Mouse (Mus musculus): Measurements from ENCODE around the gene Cd44. TPM values are rescaled to one million over a fixed set of nuclear protein-coding genes. Genes with fewer than 3 reads are reported as not detected.

Gene Cd44
- polyA plus RNA-seq, 1 experiment: 87.6 TPM

- H3K79me2 ChIP-seq (ENCODE audit: control insufficient read depth, insufficient read depth): peaks cover 65% of the 10 kb centered on the region
- H3K79me3 ChIP-seq (ENCODE audit: low read depth): peaks cover 29% of the 10 kb centered on the region
- no peaks in the 10 kb centered on the region for H3K27me3 ChIP-seq (ENCODE audit: control insufficient read depth, insufficient read depth, insufficient read length)
- no peak overlapping the region for H3ac ChIP-seq (ENCODE audit: control insufficient read depth, insufficient read length, low read depth)
- no peak overlapping the region for H3K4me3 ChIP-seq (ENCODE audit: insufficient read depth, poor library complexity, severe bottlenecking)
- H3K36me3 ChIP-seq (ENCODE audit: control insufficient read depth, insufficient read depth): peaks cover 100% of the 10 kb centered on the region
- TF ChIP-seq CEBPB (IDR thresholded peaks at IDR 0.05; ENCODE audit: low read depth) (no peak), FOSL1 (IDR thresholded peaks at IDR 0.05; ENCODE audit: insufficient read depth, low read length, poor library complexity, severe bottlenecking) (no peak), MAX (IDR thresholded peaks at IDR 0.05) (no peak), MYOG (IDR thresholded peaks at IDR 0.05; ENCODE audit: control insufficient read depth, extremely low read depth, insufficient read length) (no peak), USF1 (IDR thresholded peaks at IDR 0.05; ENCODE audit: low read depth) (no peak), CTCF (IDR thresholded peaks at IDR 0.05; ENCODE audit: control insufficient read depth, insufficient read depth, insufficient read length) (no peak), MYOD1 (IDR thresholded peaks at IDR 0.05; ENCODE audit: control insufficient read depth, insufficient read length, low read depth) (no peak)
Observed at GRCm38 (mm10) chr2:102850026-102850425, 51.4 kb downstream of the Cd44 start.

- H3K4me3 ChIP-seq (ENCODE audit: insufficient read depth, poor library complexity, severe bottlenecking): no peak overlapping the region
- no peak overlapping the region for H3ac ChIP-seq (ENCODE audit: control insufficient read depth, insufficient read length, low read depth)
- H3K27me3 ChIP-seq (ENCODE audit: control insufficient read depth, insufficient read depth, insufficient read length): no peaks in the 10 kb centered on the region
- peaks cover 74% of the 10 kb centered on the region for H3K79me2 ChIP-seq (ENCODE audit: control insufficient read depth, insufficient read depth)
- no peak for TF ChIP-seq MAX (IDR thresholded peaks at IDR 0.05)
- no peak for TF ChIP-seq USF1 (IDR thresholded peaks at IDR 0.05; ENCODE audit: low read depth)
- TF ChIP-seq CEBPB (IDR thresholded peaks at IDR 0.05; ENCODE audit: low read depth): no peak
- no peak for TF ChIP-seq CTCF (IDR thresholded peaks at IDR 0.05; ENCODE audit: control insufficient read depth, insufficient read depth, insufficient read length)
- TF ChIP-seq MYOD1 (IDR thresholded peaks at IDR 0.05; ENCODE audit: control insufficient read depth, insufficient read length, low read depth): no peak
- TF ChIP-seq FOSL1 (IDR thresholded peaks at IDR 0.05; ENCODE audit: insufficient read depth, low read length, poor library complexity, severe bottlenecking): no peak
- TF ChIP-seq MYOG (IDR thresholded peaks at IDR 0.05; ENCODE audit: control insufficient read depth, extremely low read depth, insufficient read length): no peak
- H3K36me3 ChIP-seq (ENCODE audit: control insufficient read depth, insufficient read depth): peaks cover 100% of the 10 kb centered on the region
- H3K79me3 ChIP-seq (ENCODE audit: low read depth): peaks cover 29% of the 10 kb centered on the region
Observed at GRCm38 (mm10) chr2:102848811-102849433, 52.5 kb downstream of the Cd44 start.

- Histone ChIP-seq H3K79me3 (ENCODE audit: low read depth) (peaks cover 11% of the 10 kb centered on the region), H3K79me2 (ENCODE audit: control insufficient read depth, insufficient read depth) (peaks cover 41% of the 10 kb centered on the region), H3ac (ENCODE audit: control insufficient read depth, insufficient read length, low read depth) (no peak overlapping the region), H3K27me3 (ENCODE audit: control insufficient read depth, insufficient read depth, insufficient read length) (no peaks in the 10 kb centered on the region), H3K4me3 (ENCODE audit: insufficient read depth, poor library complexity, severe bottlenecking) (no peak overlapping the region), H3K36me3 (ENCODE audit: control insufficient read depth, insufficient read depth) (peaks cover 99% of the 10 kb centered on the region)
- TF ChIP-seq FOSL1 (IDR thresholded peaks at IDR 0.05; ENCODE audit: insufficient read depth, low read length, poor library complexity, severe bottlenecking) (no peak), USF1 (IDR thresholded peaks at IDR 0.05; ENCODE audit: low read depth) (no peak), CEBPB (IDR thresholded peaks at IDR 0.05; ENCODE audit: low read depth) (no peak), MYOG (IDR thresholded peaks at IDR 0.05; ENCODE audit: control insufficient read depth, extremely low read depth, insufficient read length) (no peak), MYOD1 (IDR thresholded peaks at IDR 0.05; ENCODE audit: control insufficient read depth, insufficient read length, low read depth) (no peak), CTCF (IDR thresholded peaks at IDR 0.05; ENCODE audit: control insufficient read depth, insufficient read depth, insufficient read length) (no peak), MAX (IDR thresholded peaks at IDR 0.05) (no peak)
Observed at GRCm38 (mm10) chr2:102841231-102841630, 60.2 kb downstream of the Cd44 start.

- TF ChIP-seq MYOD1 (IDR thresholded peaks at IDR 0.05; ENCODE audit: control insufficient read depth, insufficient read length, low read depth): no peak
- no peak for TF ChIP-seq CEBPB (IDR thresholded peaks at IDR 0.05; ENCODE audit: low read depth)
- no peak for TF ChIP-seq MYOG (IDR thresholded peaks at IDR 0.05; ENCODE audit: control insufficient read depth, extremely low read depth, insufficient read length)
- TF ChIP-seq MAX (IDR thresholded peaks at IDR 0.05): no peak
- TF ChIP-seq USF1 (IDR thresholded peaks at IDR 0.05; ENCODE audit: low read depth): no peak
- TF ChIP-seq CTCF (IDR thresholded peaks at IDR 0.05; ENCODE audit: control insufficient read depth, insufficient read depth, insufficient read length): no peak
Observed at GRCm38 (mm10) chr2:102838179-102838578, 63.3 kb downstream of the Cd44 start.

GRCm38 (mm10) chr2:102831547-102831946 lies 69.9 kb downstream of the Cd44 start:
- Histone ChIP-seq H3ac (ENCODE audit: control insufficient read depth, insufficient read length, low read depth) (no peak overlapping the region), H3K79me3 (ENCODE audit: low read depth) (peaks cover 12% of the 10 kb centered on the region), H3K36me3 (ENCODE audit: control insufficient read depth, insufficient read depth) (peaks cover 95% of the 10 kb centered on the region), H3K27me3 (ENCODE audit: control insufficient read depth, insufficient read depth, insufficient read length) (no peaks in the 10 kb centered on the region), H3K79me2 (ENCODE audit: control insufficient read depth, insufficient read depth) (peaks cover 38% of the 10 kb centered on the region), H3K4me3 (ENCODE audit: insufficient read depth, poor library complexity, severe bottlenecking) (no peak overlapping the region)
- TF ChIP-seq MYOD1 (IDR thresholded peaks at IDR 0.05; ENCODE audit: control insufficient read depth, insufficient read length, low read depth) (no peak), FOSL1 (IDR thresholded peaks at IDR 0.05; ENCODE audit: insufficient read depth, low read length, poor library complexity, severe bottlenecking) (no peak), MYOG (IDR thresholded peaks at IDR 0.05; ENCODE audit: control insufficient read depth, extremely low read depth, insufficient read length) (no peak), CEBPB (IDR thresholded peaks at IDR 0.05; ENCODE audit: low read depth) (no peak), CTCF (IDR thresholded peaks at IDR 0.05; ENCODE audit: control insufficient read depth, insufficient read depth, insufficient read length) (no peak), USF1 (IDR thresholded peaks at IDR 0.05; ENCODE audit: low read depth) (no peak), MAX (IDR thresholded peaks at IDR 0.05) (no peak)

More at GRCm38 (mm10) chr2:102838179-102838578, 63.3 kb downstream of the Cd44 start:
- no peak overlapping the region for H3ac ChIP-seq (ENCODE audit: control insufficient read depth, insufficient read length, low read depth)
- no peak overlapping the region for H3K4me3 ChIP-seq (ENCODE audit: insufficient read depth, poor library complexity, severe bottlenecking)
- peaks cover 97% of the 10 kb centered on the region for H3K36me3 ChIP-seq (ENCODE audit: control insufficient read depth, insufficient read depth)
- peaks cover 3% of the 10 kb centered on the region for H3K79me3 ChIP-seq (ENCODE audit: low read depth)
- no peaks in the 10 kb centered on the region for H3K27me3 ChIP-seq (ENCODE audit: control insufficient read depth, insufficient read depth, insufficient read length)
- H3K79me2 ChIP-seq (ENCODE audit: control insufficient read depth, insufficient read depth): peaks cover 21% of the 10 kb centered on the region
